Mouse (Mus musculus) intestine, embryonic 14.5 days (tissue): ENCODE results near the gene Rap2c. TPM values are rescaled to one million over a fixed set of nuclear protein-coding genes. Genes with fewer than 3 reads are reported as not detected.

ENCODE experiments used
- polyA plus RNA-seq: library from polyadenylated mRNA; unstranded; fragments of >200 nt; fragmentation: Nextera tagmentation; extraction: Ambion mirVana; gene quantifications from 2 replicates; pipeline ENCODE4 v1.2.1, GENCODE M21; 2014

The Rap2c gene
- polyA plus RNA-seq, 1 experiment from 2014 or later: 21.5 TPM

Other genes starting within 250 kb of the Rap2c start
- 6.1 and 7.3 TPM in 2 replicates for gene Stk26, start 177.0 kb downstream of the Rap2c start, polyA plus RNA-seq
- gene Frmd7, start 75.3 kb downstream of the Rap2c start, polyA plus RNA-seq: not detected in 2 replicates
- 11.2 and 13.6 TPM in 2 replicates for gene Mbnl3, start 188.5 kb upstream of the Rap2c start, polyA plus RNA-seq